Mouse (Mus musculus): Measurements from ENCODE around the gene Rps2.

DNA sequence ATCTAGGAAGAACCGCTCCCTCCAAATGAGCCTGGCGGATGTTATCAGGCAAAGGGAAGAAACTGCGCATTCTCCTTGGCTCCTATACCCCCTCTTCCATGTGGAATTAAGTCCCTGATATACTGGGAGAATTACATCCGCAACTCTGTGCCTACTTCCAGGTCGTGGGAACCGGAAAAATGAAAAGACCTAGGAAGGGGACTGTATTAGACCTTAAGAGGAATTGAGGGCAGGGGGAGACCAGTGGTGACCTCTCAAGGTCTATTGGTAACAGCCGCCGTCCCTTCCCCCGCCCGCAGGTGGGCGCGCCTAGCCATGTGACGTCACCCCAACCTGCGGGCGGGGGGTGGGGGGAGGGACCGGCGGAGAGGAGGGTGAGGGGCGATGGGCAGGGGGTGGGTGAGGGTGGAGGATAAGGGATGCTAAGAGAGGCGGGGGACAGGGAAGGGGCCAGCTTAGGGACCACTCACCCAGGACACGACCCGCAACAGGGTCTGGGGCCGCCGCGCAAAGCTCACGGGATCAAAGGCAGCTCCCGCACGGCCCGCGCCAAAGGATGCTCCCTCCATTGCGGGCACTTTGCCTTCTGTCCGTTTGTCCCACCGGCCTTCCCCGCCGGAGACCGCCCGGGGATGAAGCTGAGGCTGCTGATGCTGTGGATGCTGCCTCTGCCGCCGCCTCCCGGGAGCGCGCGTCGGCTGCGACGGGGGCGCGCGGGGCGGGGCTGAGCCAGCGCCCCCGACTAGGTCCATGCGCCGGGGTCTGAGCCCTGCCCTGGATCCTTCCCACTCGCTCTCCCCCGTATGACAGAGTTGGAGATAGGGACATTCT, 28.4 kb upstream of the Rps2 start, which contains the start of gene Syngr3:
- TF ChIP-seq POLR2A (IDR thresholded peaks at IDR 0.05; ENCODE audit: control insufficient read depth, low read depth, low read length) (no peak), CTCF (IDR thresholded peaks at IDR 0.05; ENCODE audit: control insufficient read depth, insufficient read depth, insufficient replicate concordance, low read depth, low read length) (no peak)

All from testis, adult 2 months (tissue).